Mouse (Mus musculus): ENCODE data around the gene Pga5. TPM values are rescaled to one million over a fixed set of nuclear protein-coding genes. Genes with fewer than 3 reads are reported as not detected.
A peak's percentile ranks its signal among the peaks of the same experiment; 100 is the strongest.

Gene Pga5
- total and polyA plus RNA-seq, 3 experiments = not detected

DNA sequence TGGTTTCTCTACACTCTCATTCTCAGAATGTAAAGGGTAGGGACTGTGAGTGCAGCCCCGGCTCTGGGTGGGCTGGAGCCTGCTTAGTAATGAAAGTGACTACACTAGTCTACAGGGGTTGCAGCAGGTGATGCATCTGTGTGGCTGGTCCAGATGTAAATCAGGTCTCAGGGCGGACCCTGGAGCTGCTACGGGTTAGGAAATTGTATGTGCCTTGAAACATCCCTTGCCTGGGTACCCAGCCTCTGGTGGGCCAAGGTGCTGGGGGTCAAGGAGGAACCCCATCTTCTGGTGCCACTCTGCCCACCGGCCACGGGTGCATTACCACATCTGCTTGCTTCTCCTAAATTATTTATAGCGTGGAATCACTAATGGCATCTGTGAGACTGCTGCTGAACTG lies 36.3 kb upstream of the Pga5 start:
- H3K4me3 ChIP-seq = no peak overlapping the region
- 85% methylated on average over 6 of the region's 6 CpGs for WGBS
- intact Hi-C loops (cut with DNase I) = loop anchor here (1.0 to 5.0 kb wide), 2 partner anchors 117 to 263 kb away; no protein-coding TSS in a partner anchor
- H3K27ac ChIP-seq = no peak overlapping the region
- no peak for DNase-seq
- no peak for TF ChIP-seq POLR2A (IDR thresholded peaks at IDR 0.05; ENCODE audit: insufficient read depth, low read depth, low read length)
- TF ChIP-seq CTCF (IDR thresholded peaks at IDR 0.05) = no peak
- no peak for TF ChIP-seq EP300 (IDR thresholded peaks at IDR 0.05; ENCODE audit: insufficient read depth, low read depth, low read length)
- no peaks in the 10 kb centered on the region for H3K27me3 ChIP-seq (ENCODE audit: control insufficient read depth, insufficient read depth, low read length)
- no peaks in the 10 kb centered on the region for H3K79me2 ChIP-seq (replicated peaks; ENCODE audit: control insufficient read depth, insufficient read depth, low read length)
- peaks cover 5% of the 10 kb centered on the region; the same call in 1 of the 2 replicates for H3K4me1 ChIP-seq (ENCODE audit: control insufficient read depth, insufficient read depth, low read length)
- H3K36me3 ChIP-seq (ENCODE audit: control insufficient read depth, insufficient read depth, low read length) = no peaks in the 10 kb centered on the region
- no peak overlapping the region for H3K9ac ChIP-seq (ENCODE audit: low read depth, low read length)

- DNase-seq = no peak
- no peaks in the 10 kb centered on the region for H3K36me3 ChIP-seq (ENCODE audit: control insufficient read depth, insufficient read depth, low read length)
- intact Hi-C loops (cut with DNase I) = loop anchor here (5.0 kb wide), 1 partner anchor 264 kb away; no protein-coding TSS in a partner anchor
- no peak overlapping the region for H3K27ac ChIP-seq
- TF ChIP-seq POLR2A (IDR thresholded peaks at IDR 0.05; ENCODE audit: insufficient read depth, low read depth, low read length) = no peak
- no peak for TF ChIP-seq CTCF (IDR thresholded peaks at IDR 0.05)
- TF ChIP-seq EP300 (IDR thresholded peaks at IDR 0.05; ENCODE audit: insufficient read depth, low read depth, low read length) = no peak
- H3K9ac ChIP-seq (ENCODE audit: low read depth, low read length) = no peak overlapping the region
- no peaks in the 10 kb centered on the region for H3K27me3 ChIP-seq (ENCODE audit: control insufficient read depth, insufficient read depth, low read length)
- H3K79me2 ChIP-seq (replicated peaks; ENCODE audit: control insufficient read depth, insufficient read depth, low read length) = no peaks in the 10 kb centered on the region
- 89% methylated on average over 10 of the region's 10 CpGs for WGBS
- H3K4me1 ChIP-seq (ENCODE audit: control insufficient read depth, insufficient read depth, low read length) = peaks cover 6% of the 10 kb centered on the region; the same call in 1 of the 2 replicates
- no peak overlapping the region for H3K4me3 ChIP-seq
Observed at GRCm38 (mm10) chr19:10713551-10713950, 35.7 kb upstream of the Pga5 start.

DNA sequence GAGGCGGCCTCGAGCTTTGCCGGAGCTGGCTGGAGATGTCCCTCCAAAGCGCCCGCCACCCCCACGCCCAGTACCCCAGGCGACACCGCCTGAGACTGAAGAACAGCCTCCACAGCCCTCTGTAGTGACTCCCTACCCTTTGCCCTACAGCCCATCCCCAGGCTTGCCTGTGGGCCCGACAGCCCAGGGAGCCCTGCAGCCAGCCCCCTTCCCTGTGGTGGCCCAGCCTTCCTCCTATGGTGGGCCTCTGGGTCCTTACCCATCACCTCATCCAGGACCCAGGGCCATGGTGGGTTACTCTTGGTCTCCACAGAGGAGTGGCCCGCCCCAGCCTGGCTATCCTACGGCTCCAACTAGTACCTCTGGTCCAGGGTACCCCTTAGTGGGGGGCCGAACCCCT lies 34.8 kb upstream of the Pga5 start:
- WGBS = 98% methylated on average over 12 of the region's 12 CpGs
- H3K36me3 ChIP-seq (ENCODE audit: control insufficient read depth, insufficient read depth, low read length) = no peaks in the 10 kb centered on the region
- DNase-seq = no peak

DNA sequence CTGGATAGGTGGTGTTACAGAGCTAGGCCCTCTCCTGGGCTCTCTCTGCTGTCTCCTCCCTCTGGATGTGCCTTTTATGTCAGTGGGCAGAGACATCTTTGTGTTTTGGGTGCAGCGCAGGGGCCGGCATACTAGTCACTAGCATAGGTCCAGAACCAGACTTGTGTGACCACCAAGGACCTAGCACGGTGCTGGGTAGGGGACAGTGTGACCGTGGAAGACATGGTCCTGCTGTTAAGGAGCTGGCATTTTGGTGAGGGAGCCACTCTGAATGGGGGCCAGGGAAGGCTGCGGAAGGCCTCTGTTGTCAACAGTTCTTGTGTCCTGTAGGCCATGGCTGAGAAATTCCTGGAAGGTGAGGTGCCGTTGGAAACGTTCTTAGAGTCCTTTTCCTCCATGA lies 34.3 kb upstream of the Pga5 start:
- Histone ChIP-seq H3K27me3 (ENCODE audit: control insufficient read depth, insufficient read depth, low read length) (no peaks in the 10 kb centered on the region), H3K9ac (ENCODE audit: low read depth, low read length) (no peak overlapping the region), H3K4me3 (no peak overlapping the region), H3K79me2 (replicated peaks; ENCODE audit: control insufficient read depth, insufficient read depth, low read length) (no peaks in the 10 kb centered on the region), H3K4me1 (ENCODE audit: control insufficient read depth, insufficient read depth, low read length) (peaks cover 3% of the 10 kb centered on the region; the same call in 1 of the 2 replicates), H3K36me3 (ENCODE audit: control insufficient read depth, insufficient read depth, low read length) (no peaks in the 10 kb centered on the region), H3K27ac (no peak overlapping the region)
- intact Hi-C loops (cut with DNase I) = loop anchor here (5.0 kb wide), 1 partner anchor 265 kb away; no protein-coding TSS in a partner anchor
- no peak for DNase-seq
- WGBS = 91% methylated on average over 7 of the region's 7 CpGs
- TF ChIP-seq CTCF (IDR thresholded peaks at IDR 0.05) = no peak
- no peak for TF ChIP-seq POLR2A (IDR thresholded peaks at IDR 0.05; ENCODE audit: insufficient read depth, low read depth, low read length)
- no peak for TF ChIP-seq EP300 (IDR thresholded peaks at IDR 0.05; ENCODE audit: insufficient read depth, low read depth, low read length)

More for the DNA sequence above, 34.8 kb upstream of the Pga5 start:
- intact Hi-C loops (cut with DNase I) = loop anchor here (5.0 kb wide), 1 partner anchor 265 kb away; no protein-coding TSS in a partner anchor
- no peaks in the 10 kb centered on the region for H3K27me3 ChIP-seq (ENCODE audit: control insufficient read depth, insufficient read depth, low read length)
- peaks cover 3% of the 10 kb centered on the region; the same call in 1 of the 2 replicates for H3K4me1 ChIP-seq (ENCODE audit: control insufficient read depth, insufficient read depth, low read length)
- TF ChIP-seq CTCF (IDR thresholded peaks at IDR 0.05) = no peak
- no peak for TF ChIP-seq EP300 (IDR thresholded peaks at IDR 0.05; ENCODE audit: insufficient read depth, low read depth, low read length)
- no peak for TF ChIP-seq POLR2A (IDR thresholded peaks at IDR 0.05; ENCODE audit: insufficient read depth, low read depth, low read length)
- no peak overlapping the region for H3K4me3 ChIP-seq
- H3K27ac ChIP-seq = no peak overlapping the region
- H3K9ac ChIP-seq (ENCODE audit: low read depth, low read length) = no peak overlapping the region
- H3K79me2 ChIP-seq (replicated peaks; ENCODE audit: control insufficient read depth, insufficient read depth, low read length) = no peaks in the 10 kb centered on the region

GRCm38 (mm10) chr19:10710751-10711150 lies 32.9 kb upstream of the Pga5 start:
- intact Hi-C loops (cut with DNase I) = loop anchor here (5.0 kb wide), 1 partner anchor 267 kb away; no protein-coding TSS in a partner anchor
- peaks cover 3% of the 10 kb centered on the region; the same call in 1 of the 2 replicates for H3K4me1 ChIP-seq (ENCODE audit: control insufficient read depth, insufficient read depth, low read length)
- H3K4me3 ChIP-seq = no peak overlapping the region
- H3K27me3 ChIP-seq (ENCODE audit: control insufficient read depth, insufficient read depth, low read length) = no peaks in the 10 kb centered on the region
- DNase-seq = no peak
- H3K9ac ChIP-seq (ENCODE audit: low read depth, low read length) = no peak overlapping the region
- H3K79me2 ChIP-seq (replicated peaks; ENCODE audit: control insufficient read depth, insufficient read depth, low read length) = no peaks in the 10 kb centered on the region
- no peak overlapping the region for H3K27ac ChIP-seq
- TF ChIP-seq POLR2A (IDR thresholded peaks at IDR 0.05; ENCODE audit: insufficient read depth, low read depth, low read length) = no peak
- no peak for TF ChIP-seq CTCF (IDR thresholded peaks at IDR 0.05)
- TF ChIP-seq EP300 (IDR thresholded peaks at IDR 0.05; ENCODE audit: insufficient read depth, low read depth, low read length) = no peak
- no peaks in the 10 kb centered on the region for H3K36me3 ChIP-seq (ENCODE audit: control insufficient read depth, insufficient read depth, low read length)
- 90% methylated on average over 4 of the region's 4 CpGs for WGBS

- no peak overlapping the region for H3K4me3 ChIP-seq
- intact Hi-C loops (cut with DNase I) = loop anchor here (5.0 kb wide), 1 partner anchor 267 kb away; no protein-coding TSS in a partner anchor
- peaks cover 3% of the 10 kb centered on the region; the same call in 1 of the 2 replicates for H3K4me1 ChIP-seq (ENCODE audit: control insufficient read depth, insufficient read depth, low read length)
- 50% methylated on average over 9 of the region's 9 CpGs for whole genome bisulfite sequencing
- no peaks in the 10 kb centered on the region for H3K36me3 ChIP-seq (ENCODE audit: control insufficient read depth, insufficient read depth, low read length)
- H3K27me3 ChIP-seq (ENCODE audit: control insufficient read depth, insufficient read depth, low read length) = no peaks in the 10 kb centered on the region
- H3K9ac ChIP-seq (ENCODE audit: low read depth, low read length) = no peak overlapping the region
- H3K79me2 ChIP-seq (replicated peaks; ENCODE audit: control insufficient read depth, insufficient read depth, low read length) = no peaks in the 10 kb centered on the region
- peak; percentile 64 to 73 for DNase-seq
- peak; percentile 71 for TF ChIP-seq CTCF (IDR thresholded peaks at IDR 0.05)
- TF ChIP-seq EP300 (IDR thresholded peaks at IDR 0.05; ENCODE audit: insufficient read depth, low read depth, low read length) = no peak
- TF ChIP-seq POLR2A (IDR thresholded peaks at IDR 0.05; ENCODE audit: insufficient read depth, low read depth, low read length) = no peak
- peak overlapping the region; percentile 47; the same call in 1 of the 2 replicates for H3K27ac ChIP-seq
Observed at GRCm38 (mm10) chr19:10710088-10710511, 32.2 kb upstream of the Pga5 start.

Measured in heart, adult 2 months (tissue).